Mouse (Mus musculus): ENCODE data around the gene Camkmt.

DNA sequence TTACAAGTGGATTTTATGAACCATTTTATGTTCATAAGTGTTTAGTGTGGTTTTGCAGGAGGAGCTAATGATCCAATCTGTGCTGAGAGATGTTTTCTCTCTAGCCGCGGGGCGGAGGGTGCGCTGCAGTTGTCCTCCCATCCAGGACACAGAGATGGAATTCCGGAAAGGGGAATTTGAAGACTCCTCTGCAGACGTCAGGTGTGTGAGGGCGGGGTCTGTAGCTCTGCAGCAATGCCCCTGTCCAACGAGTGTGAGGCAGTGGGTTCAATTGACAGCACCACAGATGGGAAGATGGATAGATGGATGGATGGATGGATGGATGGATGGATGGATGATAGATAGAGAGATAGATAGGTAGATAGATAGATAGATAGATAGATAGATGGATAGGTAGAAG, 70.4 kb downstream of the Camkmt start:
- TF ChIP-seq TCF12 (IDR thresholded peaks at IDR 0.05; ENCODE audit: low read depth, low read length) (no peak), HCFC1 (IDR thresholded peaks at IDR 0.05; ENCODE audit: low read depth, low read length) (no peak), EP300 (IDR thresholded peaks at IDR 0.05; ENCODE audit: low read depth in 1 of 2, low read length in 2 of 2) (no peak), USF1 (IDR thresholded peaks at IDR 0.05; ENCODE audit: low read depth, low read length) (no peak), MAX (IDR thresholded peaks at IDR 0.05; ENCODE audit: low read length) (no peak)
